Mouse (Mus musculus) frontal cortex, adult 2 months (tissue): Measurements from ENCODE around the gene Pcgf3. TPM values are rescaled to one million over a fixed set of nuclear protein-coding genes. Genes with fewer than 3 reads are reported as not detected.
"Not testable (repeated sequence)": the region's sequence is repeated elsewhere in the genome, so short reads cannot be mapped to it uniquely, and the experiment has no call there.

ENCODE experiments used
- DNase-seq, 2 experiments: peaks; one replicate each; pipeline ENCODE4 v3.0.0; 2022; ENCODE audit warnings: low spot score in 1 of 2; ENCODE audit errors: extremely low spot score in 1 of 2
- polyA plus RNA-seq: library from polyadenylated mRNA; depleted of rRNA; stranded (reverse); fragments of >200 nt; gene quantifications from 2 replicates; pipeline ENCODE4 v1.2.3, GENCODE M21; 2012

Gene Pcgf3
- polyA plus RNA-seq, 1 experiment: 19.0 TPM

DNA sequence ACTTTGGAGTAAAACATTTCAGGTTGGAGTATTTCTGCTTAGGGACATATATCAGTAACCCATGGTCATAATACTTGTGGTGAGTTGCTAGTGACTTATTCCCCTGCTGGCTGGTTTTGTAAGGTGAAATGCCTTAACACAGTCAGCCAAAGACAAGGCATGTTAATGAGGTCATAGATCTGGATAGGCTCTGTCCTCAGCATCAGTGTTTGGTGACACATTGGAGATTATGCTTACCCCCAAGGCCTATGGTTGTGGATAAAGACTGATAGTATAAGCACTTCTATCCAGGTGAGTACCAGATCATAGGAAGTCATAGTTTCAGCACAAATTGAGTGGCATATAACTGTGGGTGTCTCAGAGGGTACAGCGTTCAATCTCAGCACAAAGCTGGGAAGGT is 5.6 kb downstream of the Pcgf3 start:
- no peak for DNase-seq

DNA sequence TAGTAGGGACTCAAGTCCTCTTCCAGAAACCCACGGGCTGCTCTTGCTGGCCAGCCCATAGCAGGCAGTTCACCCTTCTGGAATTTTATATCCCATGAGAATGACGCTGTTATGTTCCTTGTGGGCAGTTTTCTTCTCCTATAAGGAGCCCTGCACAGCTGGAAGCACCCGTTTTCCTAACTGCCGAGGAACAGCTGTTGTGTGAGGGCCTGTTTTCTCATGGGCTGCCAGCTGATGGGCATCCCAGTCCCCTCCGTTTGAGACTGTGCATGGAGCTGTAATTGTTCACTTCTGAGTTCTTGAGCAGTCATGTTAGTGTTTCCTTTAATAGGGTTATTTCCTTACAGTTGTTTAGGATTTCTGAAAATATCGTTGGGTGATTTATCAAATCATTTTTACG is 8.6 kb downstream of the Pcgf3 start:
- no peak for DNase-seq

DNA sequence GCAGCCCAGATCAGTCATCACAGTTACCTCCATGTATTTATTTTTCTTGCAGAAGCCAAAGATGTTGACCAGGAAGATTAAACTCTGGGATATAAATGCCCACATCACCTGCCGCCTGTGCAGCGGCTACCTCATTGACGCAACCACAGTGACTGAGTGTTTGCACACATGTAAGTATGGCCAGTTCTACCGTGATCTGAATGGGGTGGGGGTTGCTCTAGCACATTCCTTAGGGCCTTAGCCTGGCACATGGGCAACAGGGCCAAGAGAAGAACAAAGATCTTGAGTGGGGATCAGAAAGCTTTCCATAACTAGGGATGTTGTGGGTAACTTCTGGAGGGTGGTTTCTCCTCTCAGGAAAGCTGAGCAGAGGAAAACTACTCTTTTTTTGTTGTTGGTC is 12.7 kb downstream of the Pcgf3 start:
- DNase-seq: no peak

DNA sequence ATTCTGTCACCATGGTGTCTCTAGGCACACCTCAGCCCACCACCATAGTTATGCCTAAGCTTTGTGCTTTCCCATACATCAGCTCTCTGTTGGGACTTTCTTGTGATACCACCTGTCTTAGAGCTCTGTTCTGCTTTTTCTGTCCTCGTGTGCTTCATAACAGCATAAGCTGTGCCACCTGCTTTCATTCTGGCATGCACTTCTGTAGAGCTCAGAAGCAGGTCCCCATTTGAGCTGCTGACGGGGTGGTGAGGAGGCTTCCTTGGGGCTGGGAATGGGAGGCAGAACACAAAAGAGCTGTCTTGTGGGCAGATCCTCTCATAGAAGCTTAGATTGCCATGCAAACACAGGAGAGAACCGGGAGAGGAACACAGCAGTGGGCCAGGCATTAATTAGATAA is 14.9 kb downstream of the Pcgf3 start:
- no peak for DNase-seq

DNA sequence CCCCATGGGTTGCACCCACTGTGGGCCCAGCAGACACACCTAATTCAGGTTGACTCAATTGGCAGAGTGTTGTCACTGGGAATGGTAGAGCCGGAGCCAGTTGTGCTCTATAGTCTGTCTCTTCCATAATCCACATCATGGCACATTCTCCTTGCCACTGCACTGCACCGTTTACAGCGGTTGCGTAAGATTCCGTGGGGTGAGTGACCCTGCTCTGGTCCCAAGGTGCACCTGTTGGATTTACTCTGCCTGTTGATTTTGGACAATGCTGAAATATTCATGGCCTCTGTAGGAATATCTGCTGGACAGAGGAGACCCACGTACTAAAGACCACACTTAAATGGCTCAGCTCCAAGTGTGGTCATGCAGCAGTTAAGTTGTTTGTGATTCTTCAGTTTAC is 22.0 kb downstream of the Pcgf3 start:
- DNase-seq: no peak

DNA sequence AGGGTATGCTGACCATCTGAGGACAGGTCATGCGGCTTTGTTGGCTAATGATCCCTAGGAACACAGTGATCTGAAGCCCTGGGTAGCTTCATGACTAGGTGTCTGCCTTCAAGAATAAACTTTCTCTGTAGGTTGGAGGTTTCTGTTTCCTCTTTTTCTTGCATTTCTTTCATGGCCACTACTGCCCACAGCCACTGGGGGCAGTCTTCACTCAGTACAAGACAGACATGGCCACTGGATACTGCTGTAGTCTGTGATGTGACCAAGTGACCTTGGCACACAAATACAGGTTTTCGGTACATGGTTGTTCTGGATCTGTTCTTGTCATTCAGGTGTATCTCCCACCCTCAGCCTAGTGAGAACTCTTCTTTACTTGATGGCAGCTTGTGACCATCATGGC is 24.2 kb downstream of the Pcgf3 start:
- no peak for DNase-seq

DNA sequence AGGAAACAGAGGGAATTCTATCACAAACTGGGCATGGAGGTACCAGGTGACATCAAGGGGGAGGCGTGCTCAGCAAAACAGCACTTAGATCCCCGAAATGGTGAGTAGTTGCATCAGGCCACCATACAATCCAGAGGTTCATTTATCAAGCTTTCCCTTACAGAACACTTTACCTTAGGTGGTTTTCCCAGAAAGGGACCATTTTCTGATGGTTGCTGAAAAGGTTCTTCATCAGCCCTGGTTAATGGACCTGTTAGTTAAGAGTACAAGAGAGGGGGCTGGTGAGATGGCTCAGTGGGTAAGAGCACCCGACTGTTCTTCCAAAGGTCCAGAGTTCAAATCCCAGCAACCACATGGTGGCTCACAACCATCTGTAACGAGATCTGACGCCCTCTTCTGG is 25.1 kb downstream of the Pcgf3 start:
- not testable (repeated sequence) for DNase-seq

DNA sequence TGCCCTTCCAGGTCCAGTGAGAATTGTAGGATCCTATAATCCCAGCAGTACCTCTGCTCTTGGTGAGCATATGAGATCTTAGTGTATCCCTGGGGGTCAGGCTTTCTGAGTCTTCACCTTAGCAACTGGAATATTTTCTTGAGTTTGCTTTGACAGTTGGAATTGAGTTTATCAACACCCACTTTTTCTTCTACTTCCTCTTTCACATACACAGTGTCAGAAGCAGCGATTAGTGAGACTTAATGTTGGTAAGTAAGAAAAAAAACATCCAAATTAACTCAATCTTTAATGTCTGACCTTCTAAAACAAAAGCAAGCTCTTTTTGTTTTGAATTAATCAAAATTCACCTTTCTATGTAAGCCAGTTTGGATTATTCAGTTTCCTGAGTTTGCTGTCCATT is 40.5 kb downstream of the Pcgf3 start:
- DNase-seq: no peak

DNA sequence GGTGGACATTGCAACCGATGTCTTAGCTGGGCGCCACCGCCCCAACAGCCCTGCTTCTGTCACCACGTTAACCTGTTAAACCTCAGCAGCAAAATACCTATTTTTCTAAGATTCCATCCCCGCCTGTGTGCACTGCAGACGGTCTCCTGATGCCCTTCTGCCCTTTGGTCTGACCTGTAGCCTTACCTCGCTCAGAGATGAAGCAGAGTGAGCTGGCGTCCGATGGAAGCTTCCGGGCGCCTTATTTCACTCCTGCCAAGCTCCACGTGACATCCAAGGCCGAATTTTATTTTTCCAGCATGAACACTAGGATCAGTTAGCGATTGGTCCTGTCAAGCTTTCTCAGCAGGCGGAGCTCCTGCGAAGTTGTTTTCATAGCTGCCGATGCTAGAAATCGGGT is 41.3 kb downstream of the Pcgf3 start:
- DNase-seq: no peak

DNA sequence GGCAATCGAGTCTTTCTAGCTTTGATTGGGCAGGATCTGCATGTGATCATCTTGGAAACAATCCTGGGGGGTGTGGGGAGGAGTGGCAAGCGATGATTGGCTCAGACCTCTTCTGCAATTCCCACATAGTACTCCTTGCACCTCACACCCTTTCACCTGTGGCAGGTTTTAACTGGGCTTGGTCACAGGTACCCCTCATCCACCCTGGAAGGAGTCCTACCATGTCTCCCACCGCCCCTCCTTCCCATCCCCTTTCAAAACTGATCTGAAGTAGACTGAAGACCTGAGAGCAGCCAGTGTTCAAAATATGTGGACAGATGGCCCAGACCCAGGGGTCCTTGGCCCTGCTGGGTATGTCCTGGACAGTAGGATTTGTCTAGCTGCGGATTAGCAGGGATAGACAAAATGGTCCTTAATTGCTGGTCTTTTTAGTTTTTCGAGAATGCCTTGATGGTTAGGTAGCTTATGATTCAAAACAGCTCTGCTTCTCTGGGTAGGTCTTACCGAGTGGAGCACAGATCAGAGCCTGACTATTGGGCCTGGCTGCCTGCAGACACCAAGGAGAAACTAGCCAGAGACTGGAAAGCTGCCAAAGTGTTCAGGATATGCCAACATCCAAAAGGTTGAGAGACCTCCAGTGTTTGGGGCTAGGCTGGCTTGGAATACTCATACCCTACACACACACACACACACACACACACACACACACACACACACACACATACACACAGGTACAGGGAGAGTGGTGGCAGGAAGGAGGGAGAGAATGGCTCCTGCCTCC is 54.7 kb downstream of the Pcgf3 start:
- no peak for DNase-seq

DNA sequence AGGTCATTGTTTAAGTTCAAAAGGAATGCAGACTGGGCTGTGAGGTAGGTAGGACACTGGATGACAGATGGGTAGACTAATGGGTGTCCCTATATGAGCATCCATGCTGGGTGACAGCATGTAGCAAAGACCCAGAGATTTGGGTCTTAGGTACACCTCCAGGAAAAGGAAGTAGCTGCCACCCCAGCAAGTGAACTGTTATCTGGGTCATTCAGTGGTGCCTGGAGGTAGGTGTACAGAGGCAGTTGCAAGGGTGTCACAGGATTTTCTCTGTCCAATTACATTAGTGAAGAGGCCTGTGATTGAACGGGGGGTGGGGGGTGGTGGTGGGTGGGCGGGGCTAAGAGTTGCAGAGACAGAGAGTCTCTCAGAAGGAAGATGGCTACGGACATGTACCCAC is 55.6 kb downstream of the Pcgf3 start:
- no peak for DNase-seq

DNA sequence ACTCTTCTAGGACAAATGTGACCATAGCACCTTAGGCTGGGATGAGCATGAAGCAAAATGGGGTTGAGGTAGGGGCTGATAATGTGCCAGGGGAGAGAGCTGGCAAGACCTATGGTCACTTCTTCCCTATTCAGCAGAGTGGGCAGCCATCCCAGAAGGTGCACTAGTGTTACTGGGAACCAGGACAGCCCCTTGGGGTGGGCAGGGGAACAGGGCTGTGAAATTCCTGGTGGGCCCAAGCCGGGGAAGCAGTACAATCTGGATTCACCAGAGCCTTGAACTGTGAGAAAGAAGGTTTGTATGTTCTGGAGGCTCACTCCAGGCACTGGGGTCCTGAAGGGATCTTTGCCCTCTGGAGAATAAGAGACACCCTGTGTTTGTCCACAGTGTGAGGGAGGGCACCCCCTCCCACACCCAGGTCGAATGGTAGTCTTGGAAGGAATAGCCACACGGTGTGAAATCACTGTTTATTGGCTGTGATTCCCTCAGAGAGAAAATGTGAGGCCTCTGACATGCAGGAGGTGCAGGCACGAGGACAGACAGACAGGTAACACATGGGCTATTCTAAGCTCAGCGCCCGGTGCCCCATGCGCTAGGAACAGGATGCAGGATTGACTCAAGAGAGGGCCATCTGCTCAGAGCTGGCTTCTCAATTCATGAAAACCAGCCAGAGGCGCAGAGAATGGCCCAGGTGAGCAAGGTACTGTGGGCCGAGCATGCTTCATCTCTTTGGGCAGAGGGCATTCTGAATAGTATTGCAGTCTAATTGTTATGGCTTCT is 57.3 kb downstream of the Pcgf3 start:
- DNase-seq: no peak

DNA sequence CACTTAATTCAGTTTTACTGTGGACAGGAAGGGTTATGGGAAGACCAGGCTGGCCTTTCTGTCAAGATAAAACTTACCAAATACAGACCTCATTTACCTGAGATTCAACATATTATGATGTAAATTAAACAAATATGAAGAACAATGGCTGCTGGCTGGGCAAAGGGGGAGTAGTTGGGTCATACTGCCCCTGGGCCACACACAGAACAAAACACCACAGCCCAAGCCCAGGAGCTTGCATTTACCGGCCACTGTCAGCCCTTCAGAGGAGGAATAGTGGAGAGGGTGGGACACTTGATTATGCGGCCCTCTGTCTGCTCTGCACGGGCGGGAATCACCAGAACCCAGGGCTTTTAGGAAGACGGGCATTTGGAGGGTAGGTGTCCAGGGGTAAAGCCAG is 57.9 kb downstream of the Pcgf3 start:
- no peak for DNase-seq

DNA sequence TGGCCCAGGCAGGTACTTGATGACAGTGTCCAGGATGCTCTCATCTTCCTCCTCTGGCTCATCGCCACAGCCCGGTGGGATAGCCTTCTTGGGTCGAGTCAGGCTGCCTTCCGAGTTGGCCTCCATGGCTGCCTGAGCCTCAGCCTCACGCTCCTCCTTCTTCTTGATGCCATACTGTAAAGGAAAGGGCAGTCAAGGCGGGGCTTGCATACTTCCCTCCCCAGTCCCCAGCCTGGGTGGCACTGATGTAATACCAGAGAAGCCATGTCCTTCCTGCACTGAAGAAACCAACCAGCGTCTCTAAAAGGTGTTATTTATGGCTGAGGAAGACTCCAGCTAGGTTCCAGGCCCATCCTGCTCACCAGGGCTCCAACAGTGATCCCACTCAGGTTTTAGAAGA is 59.1 kb downstream of the Pcgf3 start:
- DNase-seq: no peak

DNA sequence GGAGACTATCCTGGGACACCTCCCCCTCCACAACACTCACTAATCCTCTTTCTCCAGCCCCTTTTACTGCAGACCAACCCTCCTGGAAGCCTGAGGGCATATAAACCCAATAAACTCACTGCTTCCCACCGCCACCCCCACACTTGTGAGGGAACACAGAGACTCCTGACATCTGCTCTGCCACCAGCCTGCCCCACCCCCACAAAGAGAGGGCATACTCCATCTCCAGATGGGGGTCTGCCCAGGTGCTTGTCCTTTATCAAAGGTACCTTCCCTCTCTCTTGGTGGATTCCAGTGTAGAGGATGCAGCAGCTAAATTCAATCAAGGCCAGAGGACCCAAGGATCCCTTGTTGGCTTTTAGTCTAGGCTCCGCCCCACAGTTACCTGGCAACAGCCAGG is 60.0 kb downstream of the Pcgf3 start:
- no peak for DNase-seq

DNA sequence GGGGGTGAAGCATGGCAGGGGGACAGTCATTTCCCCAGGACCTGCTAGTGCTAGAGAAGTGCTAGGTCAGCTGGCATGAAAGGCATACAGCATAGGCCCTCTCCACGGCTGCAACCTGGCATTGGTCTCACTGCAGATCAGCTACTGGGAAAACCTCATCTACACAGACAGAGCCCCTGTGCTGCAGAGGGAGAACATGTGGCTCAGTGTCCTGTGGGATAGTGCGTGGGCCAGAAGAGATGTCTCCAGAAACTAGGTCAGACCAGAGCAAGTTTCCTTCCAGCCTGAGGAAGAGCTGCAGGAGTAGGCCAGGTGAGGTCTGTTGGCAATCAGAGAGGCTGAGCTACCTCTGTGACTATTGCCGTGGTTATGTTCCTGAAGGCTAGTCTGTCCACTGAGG is 60.9 kb downstream of the Pcgf3 start:
- peak in 1 of 2 experiments; percentile 30 for DNase-seq

DNA sequence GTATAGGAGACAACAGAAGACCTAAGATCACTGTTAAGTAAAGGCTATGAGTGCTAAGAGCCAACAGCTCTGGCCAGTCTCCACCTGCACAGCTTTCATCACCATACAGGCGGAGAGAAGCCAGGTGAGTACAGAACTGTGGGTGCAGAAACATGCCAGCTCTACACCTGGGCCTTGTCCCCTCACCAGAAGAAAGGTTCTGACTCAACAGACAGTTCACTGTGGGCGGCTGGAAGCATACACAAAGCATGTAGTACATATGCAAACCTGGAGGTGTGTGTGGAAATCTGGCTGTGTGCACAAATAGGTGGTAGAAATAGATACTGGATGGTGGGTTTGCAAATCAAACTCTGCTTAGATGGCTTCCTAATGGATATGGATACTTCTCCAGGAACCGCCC is 61.6 kb downstream of the Pcgf3 start:
- no peak for DNase-seq

DNA sequence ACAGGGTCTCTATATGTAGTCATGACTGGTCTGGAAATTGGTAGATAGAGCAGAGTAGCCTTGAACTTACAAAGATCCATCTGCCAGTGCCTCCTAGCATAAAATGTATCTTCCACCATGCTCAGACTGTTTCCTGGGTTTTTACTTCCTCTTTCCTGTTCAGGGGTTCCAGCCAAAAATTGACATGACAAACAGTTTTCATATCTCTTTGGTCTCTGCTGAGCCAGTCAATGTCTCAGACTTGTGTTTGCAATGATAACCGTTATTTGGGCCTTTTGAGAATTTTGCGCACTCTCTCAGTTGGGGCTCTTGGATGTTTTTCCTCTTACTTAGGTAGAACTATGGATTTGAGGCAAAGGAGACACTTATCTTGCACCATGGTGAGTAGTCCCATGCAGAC is 73.2 kb downstream of the Pcgf3 start:
- DNase-seq: no peak

DNA sequence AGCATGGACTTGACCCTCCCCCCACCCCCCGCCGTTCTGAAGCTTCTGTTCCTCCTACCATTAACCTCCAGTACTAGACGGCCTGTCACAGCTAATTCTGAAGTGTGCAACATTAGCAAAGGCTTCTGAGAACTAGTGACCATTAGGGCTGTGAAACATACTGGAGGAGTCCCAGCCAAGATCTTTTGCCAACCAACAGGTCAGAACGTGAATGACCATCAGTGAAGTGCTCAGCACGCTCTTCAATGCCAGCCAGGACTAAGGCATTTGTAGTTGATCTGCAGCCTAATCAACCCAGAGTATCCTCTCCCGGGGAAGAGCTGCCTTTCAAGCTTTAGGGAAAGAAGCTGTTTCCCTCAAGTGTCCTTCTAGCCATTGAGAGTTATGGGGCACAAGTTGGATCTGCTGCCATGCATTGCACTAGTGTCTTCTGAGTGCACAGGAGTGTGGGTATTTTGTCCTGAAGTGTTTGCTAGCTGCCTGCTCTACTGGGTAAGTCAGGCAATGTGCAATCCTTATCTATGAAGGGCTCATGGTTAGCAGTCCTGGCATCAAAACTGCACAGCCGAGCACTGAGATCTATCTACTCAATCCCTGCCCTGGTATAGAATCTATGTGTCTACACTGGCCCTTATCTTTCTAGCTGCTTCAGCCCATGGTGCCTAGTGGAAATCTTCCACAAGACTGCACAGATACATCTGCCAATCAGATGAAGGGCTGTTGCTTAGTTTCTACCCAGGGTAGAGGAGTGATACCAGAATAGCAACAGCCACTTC is 82.7 kb downstream of the Pcgf3 start:
- no peak for DNase-seq

DNA sequence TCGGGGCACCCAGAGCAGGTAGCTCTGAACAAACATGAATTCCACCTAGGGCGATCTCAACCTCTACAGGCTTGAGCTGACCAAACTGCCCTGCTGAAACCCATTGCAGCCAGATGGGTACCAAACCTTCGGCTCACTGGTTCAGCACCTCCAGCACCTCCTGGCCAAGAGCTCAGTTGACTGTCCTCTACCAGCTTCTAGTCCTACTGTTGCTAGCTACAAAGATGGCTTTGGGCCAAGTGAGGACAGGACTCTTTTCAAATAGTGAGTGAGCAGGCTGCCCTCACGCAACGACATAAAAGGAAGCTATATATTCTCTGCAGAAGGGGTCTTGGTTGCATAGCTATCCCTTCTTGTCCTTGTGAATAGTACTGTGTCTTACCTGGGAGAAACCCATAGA is 86.6 kb downstream of the Pcgf3 start:
- DNase-seq: no peak

DNA sequence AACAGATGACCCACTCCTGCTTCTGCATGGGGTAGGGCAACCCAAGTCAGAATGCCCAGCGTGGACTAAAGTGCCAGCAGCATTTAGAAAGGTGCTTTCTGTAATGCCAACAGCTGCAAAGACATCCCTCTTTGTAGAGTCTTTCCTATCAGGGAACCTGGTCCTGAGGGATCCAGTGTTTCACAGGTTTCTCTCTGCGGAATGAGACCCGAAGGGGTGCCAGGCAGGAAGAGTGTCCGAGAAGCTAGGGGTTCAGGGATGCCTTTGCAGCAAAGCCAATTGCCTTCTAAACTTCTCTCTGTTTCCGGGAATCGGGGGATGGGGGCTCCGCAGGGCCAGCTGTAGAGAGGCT is 88.1 kb downstream of the Pcgf3 start:
- DNase-seq: peak in 1 of 2 experiments; percentile 19
